Mouse (Mus musculus) lung, embryonic 15.5 days (tissue): ENCODE results near the gene Ccdc121. TPM values are rescaled to one million over a fixed set of nuclear protein-coding genes. Genes with fewer than 3 reads are reported as not detected.
"Not testable (repeated sequence)": the region's sequence is repeated elsewhere in the genome, so short reads cannot be mapped to it uniquely, and the experiment has no call there.

Source experiments
- ATAC-seq: fragments of 200-750 bp; cut with Nextera tagmentation; 2 replicates; pipeline ENCODE4 v1.8.0; 2017; ENCODE audit warnings: moderate number of reproducible peaks, borderline replicate concordance; ENCODE audit not compliant: low FRiP score, low TSS enrichment; ENCODE audit errors: extremely low read depth
- H3K27ac ChIP-seq: fragments of 300-500 bp; sonication (generic); 2 replicates; pipeline ENCODE4 v1.5.1; 2015; ENCODE audit warnings: moderate library complexity, mild to moderate bottlenecking, inconsistent platforms
- H3K27me3 ChIP-seq: fragments of 300-500 bp; sonication (generic); 2 replicates; pipeline ENCODE4 v1.6.1; 2015; ENCODE audit warnings: inconsistent platforms
- H3K36me3 ChIP-seq: fragments of 300-500 bp; sonication (generic); 2 replicates; pipeline ENCODE4 v1.6.1; 2015; ENCODE audit warnings: inconsistent platforms
- H3K4me1 ChIP-seq: fragments of 300-500 bp; sonication (generic); 2 replicates; pipeline ENCODE4 v1.6.1; 2015; ENCODE audit warnings: inconsistent platforms
- H3K4me2 ChIP-seq: fragments of 300-500 bp; sonication (generic); 2 replicates; pipeline ENCODE4 v1.6.1; 2015; ENCODE audit warnings: inconsistent platforms, mild to moderate bottlenecking, moderate library complexity
- H3K4me3 ChIP-seq: fragments of 300-500 bp; sonication (generic); 2 replicates; pipeline ENCODE4 v1.5.1; 2015; ENCODE audit warnings: mild to moderate bottlenecking, inconsistent platforms
- H3K9ac ChIP-seq: fragments of 300-500 bp; sonication (generic); 2 replicates; pipeline ENCODE4 v1.6.1; 2015; ENCODE audit warnings: inconsistent platforms
- H3K9me3 ChIP-seq: fragments of 300-500 bp; sonication (generic); 2 replicates; pipeline ENCODE4 v1.6.1; 2016; ENCODE audit warnings: inconsistent platforms
- WGBS: fragments of 180-500 bp; shearing (Covaris S2); methylation state at CpG from one replicate; pipeline ENCODE4 v1.1.7; 2015; 5-methylcytosine and 5-hydroxymethylcytosine counted together
- polyA plus RNA-seq: library from polyadenylated mRNA; unstranded; fragments of >200 nt; fragmentation: Nextera tagmentation; extraction: Ambion mirVana; gene quantifications from 2 replicates; pipeline ENCODE4 v1.2.1, GENCODE M21; 2015

Ccdc121 gene
- polyA plus RNA-seq, 1 experiment from 2014 or later, result 0.44 TPM

GRCm38 (mm10) chr1:181537627-181538525 is 26.6 kb upstream of the Ccdc121 start:
- Histone ChIP-seq H3K4me1 (peaks cover 31% of the 10 kb centered on the region), H3K27ac (no peak overlapping the region), H3K4me2 (no peak overlapping the region), H3K9me3 (no peaks in the 10 kb centered on the region), H3K27me3 (no peaks in the 10 kb centered on the region), H3K9ac (no peak overlapping the region), H3K36me3 (no peaks in the 10 kb centered on the region), H3K4me3 (no peak overlapping the region)
- WGBS, result 83% methylated on average over 9 of the region's 9 CpGs
- ATAC-seq, result no peak

- Histone ChIP-seq H3K4me1 (peaks cover 23% of the 10 kb centered on the region), H3K9me3 (no peaks in the 10 kb centered on the region), H3K4me3 (no peak overlapping the region), H3K36me3 (no peaks in the 10 kb centered on the region), H3K4me2 (no peak overlapping the region), H3K27ac (peak overlapping the region; percentile 46), H3K9ac (no peak overlapping the region), H3K27me3 (no peaks in the 10 kb centered on the region)
- 25% methylated on average over 10 of the region's 10 CpGs for WGBS
- ATAC-seq, result peak; percentile 47; the same call in 1 of the 2 replicates
Measured at GRCm38 (mm10) chr1:181535165-181535873, 24.1 kb upstream of the Ccdc121 start.

DNA sequence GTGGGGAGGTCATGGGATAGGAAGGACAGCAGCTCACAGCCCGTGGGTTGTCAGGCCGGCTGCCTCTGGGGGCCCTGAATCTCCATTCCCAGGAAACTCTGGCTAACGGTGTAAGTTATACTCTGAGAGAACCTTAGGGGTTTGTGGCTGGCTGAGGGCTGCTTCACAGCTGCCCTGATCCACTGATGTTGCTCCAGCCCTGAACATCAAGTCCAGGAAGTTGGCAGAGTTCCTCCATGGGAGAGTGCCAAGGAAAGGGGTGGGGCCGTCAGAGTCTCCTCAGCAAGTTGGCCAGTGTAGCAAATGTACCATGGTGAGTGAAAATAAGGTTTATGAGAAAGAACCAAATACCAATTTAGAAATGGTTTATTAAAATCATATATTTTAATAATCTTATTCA is 18.1 kb upstream of the Ccdc121 start:
- Histone ChIP-seq H3K4me2 (no peak overlapping the region), H3K9me3 (no peaks in the 10 kb centered on the region), H3K27ac (peak overlapping the region; percentile 73), H3K27me3 (no peaks in the 10 kb centered on the region), H3K4me1 (peaks cover 14% of the 10 kb centered on the region), H3K9ac (no peak overlapping the region), H3K36me3 (no peaks in the 10 kb centered on the region), H3K4me3 (no peak overlapping the region)
- ATAC-seq, result peak; percentile 79; the same call in 1 of the 2 replicates
- WGBS, result 30% methylated on average over 4 of the region's 4 CpGs

- Histone ChIP-seq H3K4me1 (peaks cover 22% of the 10 kb centered on the region), H3K27ac (no peak overlapping the region), H3K4me3 (no peak overlapping the region), H3K4me2 (no peak overlapping the region), H3K27me3 (no peaks in the 10 kb centered on the region), H3K9me3 (no peaks in the 10 kb centered on the region), H3K9ac (no peak overlapping the region), H3K36me3 (no peaks in the 10 kb centered on the region)
- WGBS, result 39% methylated on average over 5 of the region's 5 CpGs
- no peak for ATAC-seq
Measured at GRCm38 (mm10) chr1:181525996-181526395, 14.7 kb upstream of the Ccdc121 start.

DNA sequence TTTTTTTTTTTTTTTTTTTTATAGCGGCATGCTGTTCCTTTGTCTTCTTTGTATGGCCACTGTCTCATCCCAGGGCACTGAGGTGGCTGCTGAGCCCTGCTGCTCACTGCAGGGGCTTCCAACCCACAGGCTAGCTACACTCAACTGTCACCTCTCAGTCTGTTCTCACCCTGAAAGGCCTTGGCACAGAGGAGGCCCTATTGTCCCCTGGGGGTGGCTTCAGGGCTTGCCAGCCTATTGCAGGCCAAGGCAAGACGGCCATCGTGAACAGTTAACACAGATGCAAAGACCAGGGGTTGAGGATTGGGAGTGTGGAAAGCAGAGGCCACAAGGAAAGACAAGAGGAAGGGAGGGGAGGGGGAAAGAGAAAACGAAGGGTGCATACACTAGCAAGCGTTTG is 12.6 kb upstream of the Ccdc121 start:
- 58% methylated on average over 5 of the region's 5 CpGs for WGBS
- no peak overlapping the region for H3K4me3 ChIP-seq
- no peaks in the 10 kb centered on the region for H3K27me3 ChIP-seq
- no peaks in the 10 kb centered on the region for H3K9me3 ChIP-seq
- H3K4me2 ChIP-seq, result no peak overlapping the region
- peaks cover 13% of the 10 kb centered on the region for H3K4me1 ChIP-seq
- H3K27ac ChIP-seq, result no peak overlapping the region
- no peak overlapping the region for H3K9ac ChIP-seq
- H3K36me3 ChIP-seq, result no peaks in the 10 kb centered on the region
- no peak for ATAC-seq

- no peak overlapping the region for H3K27ac ChIP-seq
- ATAC-seq, result no peak
- H3K27me3 ChIP-seq, result no peaks in the 10 kb centered on the region
- no peaks in the 10 kb centered on the region for H3K9me3 ChIP-seq
- H3K4me2 ChIP-seq, result no peak overlapping the region
- 67% methylated on average over 11 of the region's 11 CpGs for WGBS
- H3K36me3 ChIP-seq, result no peaks in the 10 kb centered on the region
- peaks cover 8% of the 10 kb centered on the region; the same call in 1 of the 2 replicates for H3K4me1 ChIP-seq
- no peak overlapping the region for H3K4me3 ChIP-seq
- H3K9ac ChIP-seq, result no peak overlapping the region
Measured at GRCm38 (mm10) chr1:181521401-181522091, 10.3 kb upstream of the Ccdc121 start.

DNA sequence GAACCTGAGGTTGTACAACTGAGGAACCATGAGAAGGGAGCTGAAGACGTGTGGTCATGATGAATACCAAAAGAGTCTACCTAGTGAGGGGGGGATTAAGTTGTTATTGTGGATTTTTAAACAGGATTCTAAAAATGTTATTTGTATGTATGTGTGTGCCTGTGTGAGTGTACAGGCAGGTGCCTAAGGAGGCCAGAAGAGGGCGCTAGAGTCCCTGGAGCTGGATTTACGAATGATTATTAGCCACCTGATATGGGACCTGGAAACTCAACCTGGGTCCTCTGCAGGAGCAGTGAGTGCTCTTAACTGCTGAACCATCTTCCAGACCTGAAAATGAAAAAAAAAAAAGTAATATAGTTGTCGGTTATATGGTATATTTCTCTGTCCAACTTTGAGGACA is 7.9 kb upstream of the Ccdc121 start:
- no peak overlapping the region for H3K4me3 ChIP-seq
- WGBS, result 79% methylated on average over 4 of the region's 4 CpGs
- H3K4me2 ChIP-seq, result no peak overlapping the region
- ATAC-seq, result no peak
- H3K27ac ChIP-seq, result no peak overlapping the region
- H3K4me1 ChIP-seq, result peaks cover 8% of the 10 kb centered on the region; the same call in 1 of the 2 replicates
- no peaks in the 10 kb centered on the region for H3K27me3 ChIP-seq
- H3K36me3 ChIP-seq, result no peaks in the 10 kb centered on the region
- no peak overlapping the region for H3K9ac ChIP-seq
- H3K9me3 ChIP-seq, result no peaks in the 10 kb centered on the region

GRCm38 (mm10) chr1:181518046-181518445 is 6.8 kb upstream of the Ccdc121 start:
- Histone ChIP-seq H3K27me3 (no peaks in the 10 kb centered on the region), H3K4me1 (peaks cover 8% of the 10 kb centered on the region; the same call in 1 of the 2 replicates), H3K4me2 (no peak overlapping the region), H3K9me3 (no peaks in the 10 kb centered on the region), H3K36me3 (no peaks in the 10 kb centered on the region), H3K9ac (no peak overlapping the region), H3K4me3 (no peak overlapping the region), H3K27ac (no peak overlapping the region)
- 86% methylated on average over 9 of the region's 9 CpGs for WGBS
- no peak for ATAC-seq

GRCm38 (mm10) chr1:181512430-181513129 is 1.3 kb upstream of the Ccdc121 start:
- peak; percentile 81 for ATAC-seq
- Histone ChIP-seq H3K4me1 (peaks cover 21% of the 10 kb centered on the region), H3K4me3 (no peak overlapping the region), H3K36me3 (no peaks in the 10 kb centered on the region), H3K9ac (no peak overlapping the region), H3K27me3 (no peaks in the 10 kb centered on the region), H3K4me2 (no peak overlapping the region), H3K9me3 (no peaks in the 10 kb centered on the region), H3K27ac (peak overlapping the region; percentile 71)
- 53% methylated on average over 15 of the region's 15 CpGs for WGBS

DNA sequence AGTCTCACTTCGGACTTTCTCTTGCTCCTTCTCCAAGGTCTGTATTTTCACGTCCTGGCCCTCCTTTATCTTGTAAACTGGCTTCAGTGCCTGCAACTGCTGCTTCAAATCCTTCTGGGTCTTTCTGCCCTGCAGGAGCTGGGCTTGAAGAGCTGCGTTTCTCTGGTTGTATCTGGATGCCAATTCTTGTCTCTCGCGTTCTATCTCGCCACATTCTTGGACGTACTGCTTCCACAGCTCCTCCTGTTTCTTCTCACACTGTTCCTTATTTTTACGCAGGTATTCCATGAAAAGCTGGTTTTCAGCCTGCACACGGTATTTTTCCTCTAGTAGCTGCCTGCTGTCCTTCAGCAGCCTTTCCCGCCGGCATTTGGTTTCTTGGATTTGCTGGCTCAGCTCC is 396 bp downstream of the Ccdc121 start:
- peaks cover 21% of the 10 kb centered on the region for H3K4me1 ChIP-seq
- not testable (repeated sequence) for H3K4me3 ChIP-seq, H3K27me3 ChIP-seq, H3K36me3 ChIP-seq, H3K27ac ChIP-seq, ATAC-seq, H3K9me3 ChIP-seq, H3K4me2 ChIP-seq, H3K9ac ChIP-seq
- WGBS, result 62% methylated on average over 11 of the region's 11 CpGs

GRCm38 (mm10) chr1:181505367-181505766 is 5.9 kb downstream of the Ccdc121 start:
- Histone ChIP-seq H3K4me3 (no peak overlapping the region), H3K4me2 (peak overlapping the region; percentile 14; the same call in 1 of the 2 replicates), H3K9me3 (no peaks in the 10 kb centered on the region), H3K27ac (no peak overlapping the region; the same call in 1 of the 2 replicates), H3K9ac (no peak overlapping the region), H3K27me3 (no peaks in the 10 kb centered on the region), H3K4me1 (peaks cover 6% of the 10 kb centered on the region), H3K36me3 (no peaks in the 10 kb centered on the region)
- 24% methylated on average over 8 of the region's 8 CpGs for WGBS
- ATAC-seq, result no peak
